Mouse (Mus musculus) central nervous system, embryonic 11.5 days (tissue): ENCODE data around the gene Gstm4. TPM values are rescaled to one million over a fixed set of nuclear protein-coding genes. Genes with fewer than 3 reads are reported as not detected.

Source experiments
- polyA plus RNA-seq: library from polyadenylated mRNA; depleted of rRNA; stranded (reverse); fragments of >200 nt; gene quantifications from 2 replicates; pipeline ENCODE4 v1.2.3, GENCODE M21; 2012; rRNA removed

Gstm4 gene
- 9.9 and 12.1 TPM in 2 replicates for polyA plus RNA-seq

DNA sequence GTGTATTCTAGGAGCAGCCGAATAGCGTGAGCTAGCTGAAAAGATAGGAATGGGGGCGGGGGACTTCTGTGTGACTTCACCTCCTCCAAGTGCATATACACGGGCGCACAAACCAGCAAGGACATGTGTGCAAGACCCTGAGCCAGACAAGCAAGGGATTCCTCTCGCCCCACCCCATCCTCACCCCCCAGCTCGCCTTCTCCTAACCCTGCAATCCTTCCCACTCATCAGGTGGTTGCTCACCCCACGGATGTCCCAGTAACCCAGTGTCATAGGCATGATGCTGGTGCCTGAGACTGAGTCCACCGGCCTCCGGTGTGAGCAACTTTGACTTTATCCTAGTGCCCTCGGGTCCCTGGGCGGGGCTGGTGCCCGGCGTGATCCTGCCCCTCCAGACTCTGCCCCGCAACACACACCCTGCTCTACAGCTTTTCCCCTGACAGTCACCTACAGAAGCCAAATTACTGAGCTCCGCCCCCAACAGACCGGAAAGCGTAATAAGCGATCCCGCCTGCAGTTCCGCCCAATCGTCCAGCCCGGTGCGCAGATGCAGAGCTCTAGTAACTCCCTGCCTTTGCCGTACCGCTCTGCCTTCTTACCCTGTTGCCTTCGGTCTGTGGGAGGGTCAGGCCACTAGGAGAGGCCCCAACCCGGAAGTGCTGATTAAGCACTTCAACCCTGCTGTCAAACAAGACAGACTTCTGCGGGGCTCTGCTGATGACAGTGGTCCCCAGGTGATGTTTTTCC is at the start of gene Gstm4:
Gene Gstm4, minus strand, starts transcription at position 501 of the 747 bp plus-strand sequence.

DNA sequence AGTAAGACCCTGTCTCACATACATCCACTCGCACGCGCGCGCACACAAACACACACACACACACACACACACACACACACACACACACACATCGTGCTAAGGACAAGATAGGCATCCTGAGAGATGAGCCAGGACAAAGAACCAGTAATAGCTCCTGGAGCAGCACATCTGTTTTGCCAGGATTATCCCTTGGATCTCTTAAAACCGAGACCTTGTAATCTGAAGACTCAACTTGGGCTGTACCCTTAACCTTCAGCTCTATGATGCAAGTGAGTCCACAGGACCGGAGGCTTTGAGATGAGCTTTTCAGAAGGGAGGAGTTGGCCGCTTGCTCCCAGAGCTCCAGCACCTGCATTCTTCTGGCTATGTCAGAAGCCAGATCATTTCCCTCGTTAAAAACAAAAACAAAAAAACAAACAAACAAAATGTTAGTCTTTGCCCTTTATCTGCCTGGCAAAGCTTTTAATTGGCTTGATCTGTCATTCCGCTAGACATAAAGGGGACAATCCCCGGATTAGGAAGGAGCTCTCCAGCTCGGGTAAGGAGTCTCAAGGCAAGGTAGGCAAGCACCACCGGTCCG is 47.9 kb upstream of the Gstm4 start, which contains the start of gene Gnat2:
Gene Gnat2, plus strand, starts transcription at position 254 of the 580 bp plus-strand sequence.

DNA sequence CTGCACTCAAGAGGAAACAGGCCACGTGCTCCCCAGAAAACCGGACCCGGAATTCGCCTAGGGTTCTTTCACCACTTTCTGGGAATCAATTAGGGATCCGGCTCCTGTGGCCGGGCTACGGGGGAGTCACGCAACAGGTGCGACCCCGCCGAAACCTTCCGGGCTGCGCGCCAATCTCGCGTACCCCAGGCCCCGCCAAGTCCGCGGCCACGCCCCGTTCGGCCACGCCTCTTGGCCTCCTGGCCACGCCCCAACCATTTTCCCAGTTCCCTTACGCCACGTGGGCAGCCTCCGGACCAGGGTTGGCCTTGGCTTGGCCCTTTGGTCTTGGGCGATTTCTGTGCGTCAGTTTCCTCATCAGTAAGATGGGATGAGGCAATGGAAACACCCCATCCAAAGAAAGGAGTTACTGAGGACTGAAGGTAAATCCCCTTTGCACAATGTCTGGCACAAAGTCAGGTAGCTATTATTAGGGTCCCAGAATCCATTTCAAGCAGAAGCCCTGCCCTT is 41.8 kb upstream of the Gstm4 start, which contains the start of gene Ampd2:
Gene Ampd2, minus strand, starts transcription at position 182 of the 510 bp plus-strand sequence.

DNA sequence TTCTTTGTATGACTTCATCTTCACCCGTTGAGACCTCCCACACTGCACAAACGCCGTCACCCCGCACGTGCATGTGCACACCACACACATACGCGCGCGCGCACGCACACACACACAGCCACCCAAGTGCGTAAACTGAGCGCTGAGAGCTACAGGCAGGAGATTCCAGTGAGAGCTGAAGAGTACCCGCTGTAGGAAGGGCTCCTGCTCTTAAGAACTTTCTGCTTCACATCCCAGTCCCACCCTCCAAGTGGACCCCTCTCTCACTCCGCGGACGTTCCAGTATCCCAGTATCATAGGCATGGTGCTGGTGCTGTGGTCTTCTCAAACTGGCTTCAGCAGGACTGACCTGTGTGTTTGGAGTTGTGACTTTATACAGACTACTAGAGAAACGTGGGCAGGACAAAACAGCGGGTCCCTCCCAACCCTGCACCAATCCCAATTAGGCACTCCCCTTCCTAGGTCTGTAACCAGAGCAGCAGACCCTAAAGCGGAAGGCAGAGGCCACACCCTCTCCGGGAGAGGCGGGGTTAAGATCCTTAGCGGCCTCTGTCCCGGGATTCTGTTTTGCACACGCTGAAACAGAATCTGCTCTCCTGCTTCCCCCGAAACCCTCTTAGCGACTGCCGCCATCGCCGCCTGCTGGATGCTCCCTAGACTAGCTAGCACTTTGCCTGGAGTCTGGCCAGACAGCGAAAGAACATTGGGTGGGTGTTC is 27.1 kb downstream of the Gstm4 start, which contains the start of gene Gstm1:
Gene Gstm1, minus strand, starts transcription at position 501 of the 717 bp plus-strand sequence.

Other genes starting within 250 kb of the Gstm4 start
- 0.05 TPM in 1 of 2 replicates, not detected in the other for gene Eps8l3, start 167.7 kb downstream of the Gstm4 start, polyA plus RNA-seq
- gene Gstm5, start 149.1 kb downstream of the Gstm4 start, polyA plus RNA-seq = 118 and 190 TPM in 2 replicates
- 45.9 and 46.4 TPM in 2 replicates for gene Gstm7, start 113.1 kb downstream of the Gstm4 start, polyA plus RNA-seq
- 6.6 and 7.8 TPM in 2 replicates for gene Gstm6, start 101.1 kb downstream of the Gstm4 start, polyA plus RNA-seq
- 0.12 and 0.15 TPM in 2 replicates for gene Gstm3, start 75.6 kb downstream of the Gstm4 start, polyA plus RNA-seq
- 12.0 and 24.8 TPM in 2 replicates for gene Gstm2, start 58.4 kb downstream of the Gstm4 start, polyA plus RNA-seq
- 18.9 and 24.1 TPM in 2 replicates for gene Gstm1, start 26.9 kb downstream of the Gstm4 start, polyA plus RNA-seq
- gene Ampd2, start 41.8 kb upstream of the Gstm4 start, polyA plus RNA-seq = 53.1 and 80.6 TPM in 2 replicates
- 0.70 and 0.80 TPM in 2 replicates for gene Gnat2, start 47.9 kb upstream of the Gstm4 start, polyA plus RNA-seq
- gene Gnai3, start 101.3 kb upstream of the Gstm4 start, polyA plus RNA-seq = 113 and 128 TPM in 2 replicates
- gene Gpr61, start 110.0 kb upstream of the Gstm4 start, polyA plus RNA-seq = 0.31 and 0.49 TPM in 2 replicates
- gene Amigo1, start 141.4 kb upstream of the Gstm4 start, polyA plus RNA-seq = 5.8 and 7.9 TPM in 2 replicates
- 6.1 and 6.2 TPM in 2 replicates for gene Cyb561d1, start 156.3 kb upstream of the Gstm4 start, polyA plus RNA-seq
- gene Atxn7l2, start 166.0 kb upstream of the Gstm4 start, polyA plus RNA-seq = 28.3 and 33.0 TPM in 2 replicates
- gene Sypl2, start 181.8 kb upstream of the Gstm4 start, polyA plus RNA-seq = 1.0 and 1.2 TPM in 2 replicates
- gene Psma5, start 212.0 kb upstream of the Gstm4 start, polyA plus RNA-seq = 173 and 208 TPM in 2 replicates
- gene Sort1, start 239.2 kb upstream of the Gstm4 start, polyA plus RNA-seq = 39.7 and 41.4 TPM in 2 replicates